Mouse (Mus musculus): ENCODE data around the gene Iqsec1. TPM values are rescaled to one million over a fixed set of nuclear protein-coding genes. Genes with fewer than 3 reads are reported as not detected.

The Iqsec1 gene
- polyA plus RNA-seq, 1 experiment from 2014 or later, result 16.1 TPM

DNA sequence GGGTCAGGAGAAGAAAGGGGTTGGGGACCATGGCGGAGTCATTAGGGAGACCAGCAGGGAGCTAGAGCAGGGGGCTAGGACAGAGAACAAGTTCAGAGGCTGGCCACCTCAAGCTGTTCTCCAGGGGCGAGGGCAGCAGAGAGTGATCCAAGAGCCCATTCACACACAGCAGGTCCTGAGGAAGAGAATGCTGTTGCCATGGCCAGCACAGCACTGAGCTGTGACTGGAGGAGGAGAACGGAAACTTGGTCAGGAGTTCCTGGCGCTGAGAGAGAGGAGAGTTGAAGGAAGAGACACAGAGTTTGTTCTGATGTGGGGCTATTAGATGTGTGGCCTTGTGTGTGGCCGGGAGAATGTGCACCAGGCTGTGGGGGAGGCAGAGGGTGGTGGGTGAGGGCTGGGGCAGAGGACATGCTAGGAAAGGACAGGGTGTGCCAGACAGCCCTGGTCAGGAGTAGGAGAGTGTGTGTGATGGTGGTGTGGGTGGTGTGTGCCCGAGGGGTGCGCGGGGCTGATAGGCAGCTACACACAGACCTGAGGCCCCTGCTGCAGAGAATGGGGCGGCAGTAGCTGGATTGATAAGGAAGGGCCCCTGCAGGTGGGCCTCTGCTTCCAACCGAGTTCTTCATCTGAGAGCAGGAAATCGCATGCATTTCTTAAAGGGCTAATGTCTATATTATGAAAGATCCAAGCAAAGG, 365.6 kb downstream of the Iqsec1 start:
- no peak for ATAC-seq (ENCODE audit: low FRiP score, low TSS enrichment)
- Histone ChIP-seq H3K4me2 (replicated peaks; ENCODE audit: low read depth, low read length) (no peak overlapping the region), H3K9me3 (ENCODE audit: control insufficient read depth, low read length) (no peaks in the 10 kb centered on the region), H3K27me3 (ENCODE audit: control insufficient read depth, insufficient read depth, low read length) (no peaks in the 10 kb centered on the region), H3K27ac (ENCODE audit: low read depth, low read length) (no peak overlapping the region; the same call in 1 of the 2 replicates), H3K4me1 (ENCODE audit: control insufficient read depth, insufficient read depth, low read length) (peaks cover 51% of the 10 kb centered on the region), H3K9ac (ENCODE audit: low read depth, low read length) (no peak overlapping the region), H3K4me3 (ENCODE audit: low read length) (no peak overlapping the region), H3K36me3 (ENCODE audit: control insufficient read depth, insufficient read depth, low read length) (no peaks in the 10 kb centered on the region; the same call in 1 of the 2 replicates)
- 47% methylated on average over 11 of the region's 11 CpGs for WGBS

DNA sequence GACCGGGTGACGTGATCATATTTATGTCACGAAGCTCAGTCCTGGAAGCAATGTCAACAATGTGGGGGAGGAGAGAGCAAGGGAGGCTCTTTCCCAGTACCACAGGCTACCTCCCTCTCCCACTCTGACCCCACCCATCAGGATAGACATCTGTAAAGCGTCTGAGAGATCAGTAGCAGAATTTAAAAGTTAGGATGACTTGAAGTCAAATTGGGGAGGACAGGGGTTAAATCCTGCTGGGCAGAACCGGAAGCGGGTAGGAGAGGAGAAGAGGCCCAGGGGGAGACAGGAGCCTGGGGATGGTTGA, 366.9 kb downstream of the Iqsec1 start:
- Histone ChIP-seq H3K9me3 (ENCODE audit: control insufficient read depth, low read length) (no peaks in the 10 kb centered on the region), H3K4me2 (replicated peaks; ENCODE audit: low read depth, low read length) (no peak overlapping the region), H3K27ac (ENCODE audit: low read depth, low read length) (peak overlapping the region; percentile 74), H3K36me3 (ENCODE audit: control insufficient read depth, insufficient read depth, low read length) (no peaks in the 10 kb centered on the region; the same call in 1 of the 2 replicates), H3K4me1 (ENCODE audit: control insufficient read depth, insufficient read depth, low read length) (peaks cover 51% of the 10 kb centered on the region), H3K9ac (ENCODE audit: low read depth, low read length) (no peak overlapping the region), H3K4me3 (ENCODE audit: low read length) (no peak overlapping the region), H3K27me3 (ENCODE audit: control insufficient read depth, insufficient read depth, low read length) (no peaks in the 10 kb centered on the region)
- 17% methylated on average over 6 of the region's 6 CpGs for whole genome bisulfite sequencing
- ATAC-seq (ENCODE audit: low FRiP score, low TSS enrichment), result peak; percentile 13; the same call in 1 of the 2 replicates

DNA sequence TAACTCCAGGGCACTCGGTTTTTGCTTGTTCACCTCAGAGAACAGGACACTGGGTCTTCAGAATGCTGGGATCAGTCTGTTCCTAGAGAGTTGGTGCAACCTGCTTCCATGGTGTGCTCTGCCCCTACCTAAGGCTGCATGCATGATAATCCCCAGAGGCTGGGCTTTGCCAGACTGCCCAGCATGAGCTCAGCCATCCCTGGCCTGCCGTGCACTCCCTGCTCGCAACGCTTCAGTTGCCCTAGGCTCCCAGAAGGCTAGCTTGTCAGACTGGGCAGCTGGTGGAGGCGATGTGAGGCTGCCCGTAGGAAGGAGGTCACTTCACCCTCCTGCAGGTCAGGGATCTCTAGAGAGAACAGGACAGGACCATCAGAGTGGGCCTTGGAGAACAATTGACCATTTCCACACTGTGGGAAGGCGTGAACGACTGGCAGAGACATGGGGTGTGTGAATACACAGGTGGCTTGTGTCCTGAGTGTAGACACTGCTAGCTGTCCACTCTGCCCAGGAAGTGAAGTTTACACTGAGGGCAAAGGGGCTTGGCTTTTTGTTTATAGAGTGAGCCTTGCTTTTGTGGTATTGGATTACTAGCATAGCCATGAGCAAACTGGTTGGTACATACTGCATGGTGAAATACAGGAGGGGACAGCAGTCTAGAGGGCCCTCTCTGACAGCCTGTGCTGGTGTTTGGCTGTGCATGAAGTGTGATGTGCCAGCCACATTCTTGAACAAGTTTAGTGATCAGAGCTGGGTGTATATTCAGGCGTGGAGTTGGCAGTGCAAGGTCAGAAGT, 367.5 kb downstream of the Iqsec1 start:
- Histone ChIP-seq H3K4me2 (replicated peaks; ENCODE audit: low read depth, low read length) (no peak overlapping the region), H3K27ac (ENCODE audit: low read depth, low read length) (peak overlapping the region; percentile 74)
- ATAC-seq (ENCODE audit: low FRiP score, low TSS enrichment), result peak; percentile 79

DNA sequence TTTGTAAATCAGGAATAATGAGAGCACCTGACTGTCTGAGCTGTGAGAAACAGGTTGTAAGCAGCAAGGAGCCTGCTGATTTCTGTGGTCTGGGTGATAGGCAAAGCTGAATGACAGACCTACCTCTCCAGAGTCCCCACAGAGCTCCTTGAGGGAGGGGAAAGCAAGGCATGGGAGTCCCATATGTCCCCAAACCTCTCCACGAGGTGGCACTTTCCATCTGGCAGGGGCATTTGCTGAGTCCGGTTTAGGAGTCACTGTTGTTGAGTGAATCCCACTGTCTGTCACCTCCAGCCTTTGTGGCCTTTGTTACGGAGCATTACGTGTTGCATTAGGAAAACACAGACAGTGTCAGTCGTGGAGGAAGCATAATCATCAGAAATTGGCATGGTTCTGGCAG, 368.5 kb downstream of the Iqsec1 start:
- ATAC-seq (ENCODE audit: low FRiP score, low TSS enrichment), result no peak
- Histone ChIP-seq H3K27ac (ENCODE audit: low read depth, low read length) (no peak overlapping the region; the same call in 1 of the 2 replicates), H3K4me3 (ENCODE audit: low read length) (no peak overlapping the region), H3K9me3 (ENCODE audit: control insufficient read depth, low read length) (no peaks in the 10 kb centered on the region), H3K4me1 (ENCODE audit: control insufficient read depth, insufficient read depth, low read length) (peaks cover 45% of the 10 kb centered on the region), H3K36me3 (ENCODE audit: control insufficient read depth, insufficient read depth, low read length) (no peaks in the 10 kb centered on the region), H3K4me2 (replicated peaks; ENCODE audit: low read depth, low read length) (no peak overlapping the region), H3K9ac (ENCODE audit: low read depth, low read length) (no peak overlapping the region), H3K27me3 (ENCODE audit: control insufficient read depth, insufficient read depth, low read length) (no peaks in the 10 kb centered on the region)
- WGBS, result 72% methylated on average over 5 of the region's 5 CpGs

More for the DNA sequence above, 367.5 kb downstream of the Iqsec1 start:
- Histone ChIP-seq H3K27me3 (ENCODE audit: control insufficient read depth, insufficient read depth, low read length) (no peaks in the 10 kb centered on the region), H3K9me3 (ENCODE audit: control insufficient read depth, low read length) (no peaks in the 10 kb centered on the region), H3K4me1 (ENCODE audit: control insufficient read depth, insufficient read depth, low read length) (peaks cover 51% of the 10 kb centered on the region), H3K9ac (ENCODE audit: low read depth, low read length) (no peak overlapping the region), H3K4me3 (ENCODE audit: low read length) (no peak overlapping the region), H3K36me3 (ENCODE audit: control insufficient read depth, insufficient read depth, low read length) (no peaks in the 10 kb centered on the region)
- 28% methylated on average over 9 of the region's 9 CpGs for WGBS

DNA sequence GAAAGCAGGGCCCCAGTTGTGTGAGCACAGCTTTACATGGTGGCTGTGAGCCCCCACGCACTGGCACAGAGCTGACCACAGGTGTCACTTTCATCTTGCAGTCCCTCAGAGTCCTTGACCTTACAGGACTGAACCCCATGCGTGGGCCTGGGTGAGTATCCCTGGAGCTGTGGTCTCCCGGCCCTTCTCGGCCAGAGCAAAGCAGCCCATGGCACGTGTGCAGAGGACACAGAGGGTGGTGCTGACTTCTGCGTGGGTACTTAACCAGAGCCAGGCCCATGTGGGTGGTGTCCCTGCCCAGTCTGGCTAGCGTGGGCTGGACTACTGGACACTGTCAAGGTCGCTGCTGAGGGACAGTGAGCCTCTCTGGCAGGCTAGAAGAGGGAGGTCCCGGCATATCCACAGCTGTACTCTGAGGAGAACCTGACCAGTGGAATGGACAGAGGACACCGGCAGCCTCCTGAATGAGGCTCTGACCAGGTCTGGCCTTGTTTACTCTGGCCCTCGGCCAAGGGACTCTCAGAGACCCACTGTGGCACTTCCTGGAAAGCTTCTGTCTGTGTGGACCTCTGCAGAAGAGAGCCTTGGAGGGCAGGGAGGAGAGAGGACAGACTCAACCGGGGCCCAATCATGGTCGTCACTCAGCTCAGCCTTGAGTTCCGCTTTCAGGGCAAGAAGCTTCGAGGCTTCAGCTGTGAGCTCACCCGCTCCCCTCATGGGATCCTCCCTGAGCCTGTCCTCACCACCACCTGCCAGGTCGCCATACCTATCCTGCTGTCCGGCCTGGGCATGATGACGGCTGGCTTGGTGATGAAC, 369.5 kb downstream of the Iqsec1 start:
- Histone ChIP-seq H3K9me3 (ENCODE audit: control insufficient read depth, low read length) (no peaks in the 10 kb centered on the region), H3K9ac (ENCODE audit: low read depth, low read length) (no peak overlapping the region), H3K27me3 (ENCODE audit: control insufficient read depth, insufficient read depth, low read length) (no peaks in the 10 kb centered on the region), H3K36me3 (ENCODE audit: control insufficient read depth, insufficient read depth, low read length) (no peaks in the 10 kb centered on the region), H3K4me3 (ENCODE audit: low read length) (no peak overlapping the region), H3K27ac (ENCODE audit: low read depth, low read length) (no peak overlapping the region), H3K4me1 (ENCODE audit: control insufficient read depth, insufficient read depth, low read length) (peaks cover 43% of the 10 kb centered on the region), H3K4me2 (replicated peaks; ENCODE audit: low read depth, low read length) (no peak overlapping the region)
- ATAC-seq (ENCODE audit: low FRiP score, low TSS enrichment), result peak; percentile 39; the same call in 1 of the 2 replicates
- WGBS, result 54% methylated on average over 19 of the region's 19 CpGs

DNA sequence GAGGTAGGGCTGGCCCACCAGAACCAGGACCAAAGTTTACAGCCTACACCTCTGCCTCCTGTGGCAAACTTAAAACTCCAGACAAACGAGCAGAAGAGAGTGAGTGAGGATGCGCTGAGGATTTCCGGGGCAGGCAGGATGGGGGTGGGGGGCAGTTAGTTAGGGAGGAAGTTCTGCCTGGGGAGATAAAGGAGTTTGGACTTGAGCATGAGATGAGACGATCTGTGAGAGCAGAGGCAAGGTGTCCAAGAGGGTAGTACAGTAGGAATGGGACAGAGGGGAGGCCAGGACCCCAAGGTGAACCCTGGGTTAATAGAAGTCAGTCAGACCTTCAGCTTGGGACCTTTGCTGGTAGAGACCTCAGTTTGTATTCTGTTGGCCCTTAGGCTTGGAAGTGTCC, 370.2 kb downstream of the Iqsec1 start:
- H3K4me1 ChIP-seq (ENCODE audit: control insufficient read depth, insufficient read depth, low read length), result peaks cover 42% of the 10 kb centered on the region
- H3K36me3 ChIP-seq (ENCODE audit: control insufficient read depth, insufficient read depth, low read length), result no peaks in the 10 kb centered on the region
- H3K9ac ChIP-seq (ENCODE audit: low read depth, low read length), result no peak overlapping the region
- H3K4me3 ChIP-seq (ENCODE audit: low read length), result no peak overlapping the region
- no peak overlapping the region for H3K27ac ChIP-seq (ENCODE audit: low read depth, low read length)
- H3K9me3 ChIP-seq (ENCODE audit: control insufficient read depth, low read length), result no peaks in the 10 kb centered on the region
- ATAC-seq (ENCODE audit: low FRiP score, low TSS enrichment), result no peak
- H3K4me2 ChIP-seq (replicated peaks; ENCODE audit: low read depth, low read length), result no peak overlapping the region
- H3K27me3 ChIP-seq (ENCODE audit: control insufficient read depth, insufficient read depth, low read length), result no peaks in the 10 kb centered on the region
- 70% methylated on average over 4 of the region's 4 CpGs for WGBS

DNA sequence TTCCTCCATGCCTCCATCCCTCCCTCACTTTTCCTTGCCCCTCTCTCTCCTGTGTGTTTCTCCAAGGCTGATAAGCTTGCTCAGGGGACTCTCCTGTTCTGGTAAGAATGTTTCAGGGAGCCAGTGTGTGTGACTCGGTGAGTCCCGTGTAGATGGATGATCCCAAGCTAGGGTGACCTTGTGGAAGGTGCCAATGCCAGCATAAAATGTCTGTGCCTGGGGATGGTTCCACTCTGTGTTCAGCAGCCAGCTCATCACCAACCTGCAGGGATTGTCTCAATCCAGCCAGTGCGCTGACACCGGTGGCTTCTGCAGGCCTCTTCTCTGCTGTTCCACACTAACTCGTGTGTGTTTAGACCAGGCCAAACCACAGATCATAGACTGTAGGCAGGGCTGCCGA, 372.0 kb downstream of the Iqsec1 start:
- Histone ChIP-seq H3K4me3 (ENCODE audit: low read length) (no peak overlapping the region), H3K27ac (ENCODE audit: low read depth, low read length) (no peak overlapping the region), H3K4me1 (ENCODE audit: control insufficient read depth, insufficient read depth, low read length) (peaks cover 24% of the 10 kb centered on the region), H3K4me2 (replicated peaks; ENCODE audit: low read depth, low read length) (no peak overlapping the region), H3K9me3 (ENCODE audit: control insufficient read depth, low read length) (no peaks in the 10 kb centered on the region), H3K9ac (ENCODE audit: low read depth, low read length) (no peak overlapping the region), H3K36me3 (ENCODE audit: control insufficient read depth, insufficient read depth, low read length) (no peaks in the 10 kb centered on the region), H3K27me3 (ENCODE audit: control insufficient read depth, insufficient read depth, low read length) (no peaks in the 10 kb centered on the region)
- no peak for ATAC-seq (ENCODE audit: low FRiP score, low TSS enrichment)
- 91% methylated on average over 6 of the region's 6 CpGs for WGBS

DNA sequence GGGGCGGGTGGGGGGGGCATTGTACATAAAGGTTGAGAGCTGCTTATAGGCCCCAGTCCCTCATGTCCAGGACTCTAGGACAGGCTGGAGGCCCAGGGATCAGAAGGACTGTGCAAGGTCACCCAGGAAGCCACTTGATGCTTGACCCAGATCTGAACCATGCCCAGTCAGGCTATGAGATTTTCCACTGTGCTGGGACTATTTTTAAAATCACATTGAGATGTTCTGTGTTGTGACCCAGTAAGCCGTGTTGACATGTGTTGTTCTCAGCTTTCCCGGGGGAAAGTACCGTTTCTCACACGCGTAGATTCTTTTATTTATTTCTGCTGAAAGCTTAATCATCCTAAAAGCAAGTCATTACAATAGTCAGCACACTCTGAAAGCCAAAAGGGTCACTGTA, 372.5 kb downstream of the Iqsec1 start:
- Histone ChIP-seq H3K27ac (ENCODE audit: low read depth, low read length) (no peak overlapping the region), H3K27me3 (ENCODE audit: control insufficient read depth, insufficient read depth, low read length) (no peaks in the 10 kb centered on the region), H3K9me3 (ENCODE audit: control insufficient read depth, low read length) (no peaks in the 10 kb centered on the region), H3K4me3 (ENCODE audit: low read length) (no peak overlapping the region), H3K4me2 (replicated peaks; ENCODE audit: low read depth, low read length) (no peak overlapping the region), H3K9ac (ENCODE audit: low read depth, low read length) (no peak overlapping the region), H3K36me3 (ENCODE audit: control insufficient read depth, insufficient read depth, low read length) (no peaks in the 10 kb centered on the region), H3K4me1 (ENCODE audit: control insufficient read depth, insufficient read depth, low read length) (peaks cover 20% of the 10 kb centered on the region)
- WGBS, result 79% methylated on average over 6 of the region's 6 CpGs
- ATAC-seq (ENCODE audit: low FRiP score, low TSS enrichment), result no peak

Data from kidney, embryonic 14.5 days (tissue).